Mouse (Mus musculus) G1E (cell line): ENCODE results near the gene Gkn1. TPM values are rescaled to one million over a fixed set of nuclear protein-coding genes. Genes with fewer than 3 reads are reported as not detected.

ENCODE experiments used
- ATAC-seq: 2 replicates; pipeline ENCODE4 v1.8.0; 2016; ENCODE audit warnings: mild to moderate bottlenecking; ENCODE audit not compliant: insufficient number of reproducible peaks, poor library complexity, low FRiP score, severe bottlenecking; ENCODE audit errors: extremely low read depth
- DNase-seq: peaks from one replicate; pipeline ENCODE4 v3.0.0; 2012; ENCODE audit warnings: low spot score
- H3K27me3 ChIP-seq: 2 replicates; pipeline ENCODE4 v1.6.1; 2012; ENCODE audit warnings: mild to moderate bottlenecking, low read length, inconsistent platforms; ENCODE audit not compliant: insufficient read depth
- H3K36me3 ChIP-seq: replicated peaks from 2 replicates; pipeline ENCODE3; 2012; ENCODE audit warnings: mild to moderate bottlenecking, inconsistent platforms
- H3K4me1 ChIP-seq: 2 replicates; pipeline ENCODE4 v1.6.1; 2012; ENCODE audit warnings: low read depth, low read length, inconsistent platforms, mixed read lengths; ENCODE audit not compliant: insufficient read depth
- H3K4me3 ChIP-seq: 2 replicates; pipeline ENCODE4 v1.5.1; 2012; ENCODE audit warnings: low read depth, mild to moderate bottlenecking, inconsistent platforms, low read length, moderate library complexity, mixed read lengths
- H3K9me3 ChIP-seq: replicated peaks from 2 replicates; pipeline ENCODE4 v1.6.1; 2012; ENCODE audit warnings: inconsistent platforms
- CTCF ChIP-seq: IDR thresholded peaks from 2 replicates; pipeline ENCODE4 v1.5.1; 2012; ENCODE audit warnings: low read depth, low read length, inconsistent platforms, mixed read lengths
- GATA1 ChIP-seq: IDR thresholded peaks from 2 replicates; pipeline ENCODE4 v1.6.1; 2012; ENCODE audit warnings: borderline replicate concordance, low read length, inconsistent platforms, mixed read lengths
- GATA2 ChIP-seq: IDR thresholded peaks from 2 replicates; pipeline ENCODE4 v1.6.1; 2012; ENCODE audit warnings: low read depth, low read length, inconsistent platforms, borderline replicate concordance
- POLR2AphosphoS5 ChIP-seq: IDR thresholded peaks from 2 replicates; pipeline ENCODE4 v1.6.1; 2012; ENCODE audit warnings: low read depth, low read length, inconsistent platforms; ENCODE audit not compliant: insufficient replicate concordance
- TAL1 ChIP-seq: conservative IDR thresholded peaks from 2 replicates; pipeline ENCODE4 v1.6.1; 2012; ENCODE audit warnings: low read depth, low read length, inconsistent platforms, mixed read lengths
- polyA plus RNA-seq: library from polyadenylated mRNA; stranded (reverse); fragments of >175 nt; gene quantifications from 2 replicates; pipeline ENCODE4 v1.2.3, GENCODE M21; 2012
- total RNA-seq, 2 experiments: library from RNA; stranded (forward) in 1 of 2; stranded (reverse) in 1 of 2; fragments of 200-1000 nt in 1 of 2; fragments of >200 nt in 1 of 2; fragmentation: Nextera tagmentation in 1 of 2; gene quantifications; 2 replicates each; pipeline ENCODE4 v1.2.3; 2014 to 2017

Gene Gkn1
- total and polyA plus RNA-seq, 3 experiments, result not detected

DNA sequence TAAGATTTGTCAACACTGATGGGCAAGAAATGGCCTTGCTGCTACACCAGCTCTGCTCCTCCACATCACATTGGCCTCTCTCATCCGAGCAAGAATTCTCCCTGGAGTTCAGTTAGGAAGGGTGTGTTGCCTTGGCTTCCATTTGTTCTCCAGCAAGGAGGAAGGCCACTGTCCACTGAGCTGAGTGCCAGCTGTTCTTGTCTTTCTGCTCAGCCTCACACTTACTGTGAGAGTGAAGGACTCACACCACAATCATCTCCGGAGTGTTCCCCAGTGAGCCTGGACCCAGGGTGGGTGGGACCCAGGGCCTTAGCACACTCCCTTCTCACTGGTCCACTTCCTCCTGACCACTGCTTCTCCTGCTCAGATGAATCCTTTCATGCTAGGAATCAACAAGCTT is 23.8 kb downstream of the Gkn1 start:
- no peak for DNase-seq
- TF ChIP-seq CTCF (no peak), POLR2AphosphoS5 (no peak), GATA2 (no peak), GATA1 (no peak)
- H3K36me3 ChIP-seq, result no peaks in the 10 kb centered on the region

DNA sequence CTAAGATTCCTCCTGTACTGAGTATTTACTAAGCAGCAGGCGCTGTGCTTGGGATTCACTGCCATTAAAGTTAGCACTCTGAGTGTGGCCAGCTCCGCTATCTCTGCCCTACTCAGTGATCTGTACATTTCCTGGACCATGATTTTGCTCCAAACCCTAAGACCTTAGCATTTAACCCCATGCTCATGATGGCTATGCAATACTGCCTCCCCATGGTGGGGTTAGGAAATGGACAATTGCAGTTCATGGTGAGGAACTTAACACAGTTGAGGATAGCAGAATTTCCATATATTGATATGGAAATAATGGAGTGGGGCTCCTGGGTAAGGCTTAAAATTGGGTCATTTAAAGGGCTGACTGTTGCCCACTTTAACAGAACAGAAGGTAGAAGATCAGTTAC is 27.4 kb downstream of the Gkn1 start:
- H3K4me3 ChIP-seq, result no peak overlapping the region
- H3K4me1 ChIP-seq, result no peaks in the 10 kb centered on the region
- H3K36me3 ChIP-seq, result no peaks in the 10 kb centered on the region
- DNase-seq (no peak), ATAC-seq (no peak)
- TF ChIP-seq TAL1 (no peak), GATA2 (no peak), GATA1 (no peak), POLR2AphosphoS5 (no peak), CTCF (no peak)
- H3K27me3 ChIP-seq, result peaks cover 7% of the 10 kb centered on the region
- H3K9me3 ChIP-seq, result no peaks in the 10 kb centered on the region

More for the DNA sequence above, 23.8 kb downstream of the Gkn1 start:
- Histone ChIP-seq H3K27me3 (peaks cover 13% of the 10 kb centered on the region), H3K9me3 (no peaks in the 10 kb centered on the region), H3K4me3 (no peak overlapping the region), H3K4me1 (no peaks in the 10 kb centered on the region)
- no peak for ATAC-seq

DNA sequence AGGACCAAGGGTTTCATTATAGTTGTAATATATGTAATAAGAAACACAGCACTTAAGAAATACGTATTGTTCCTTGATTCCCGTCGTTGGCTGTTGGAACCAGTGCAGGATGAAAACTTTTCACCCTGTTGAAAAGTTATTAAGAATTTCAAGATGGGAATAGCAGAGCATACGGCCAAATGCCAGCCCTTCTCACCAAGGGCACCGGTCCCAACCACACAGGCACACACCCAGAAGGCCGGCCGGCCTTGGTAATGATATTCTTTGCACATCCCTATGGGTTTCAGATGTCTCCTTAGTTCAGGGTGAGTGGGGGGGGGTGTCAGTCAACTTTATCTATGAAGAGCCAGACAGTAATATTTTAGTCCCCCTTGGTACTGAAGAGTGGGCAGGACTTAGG is 32.1 kb downstream of the Gkn1 start:
- TF ChIP-seq GATA1, result no peak
- no peak for TF ChIP-seq TAL1
- TF ChIP-seq CTCF, result no peak
- TF ChIP-seq POLR2AphosphoS5, result no peak
- TF ChIP-seq GATA2, result no peak
- H3K9me3 ChIP-seq, result no peaks in the 10 kb centered on the region
- peaks cover 8% of the 10 kb centered on the region for H3K27me3 ChIP-seq
- no peaks in the 10 kb centered on the region for H3K36me3 ChIP-seq
- DNase-seq, result no peak
- H3K4me3 ChIP-seq, result no peak overlapping the region
- no peaks in the 10 kb centered on the region for H3K4me1 ChIP-seq
- ATAC-seq, result no peak

DNA sequence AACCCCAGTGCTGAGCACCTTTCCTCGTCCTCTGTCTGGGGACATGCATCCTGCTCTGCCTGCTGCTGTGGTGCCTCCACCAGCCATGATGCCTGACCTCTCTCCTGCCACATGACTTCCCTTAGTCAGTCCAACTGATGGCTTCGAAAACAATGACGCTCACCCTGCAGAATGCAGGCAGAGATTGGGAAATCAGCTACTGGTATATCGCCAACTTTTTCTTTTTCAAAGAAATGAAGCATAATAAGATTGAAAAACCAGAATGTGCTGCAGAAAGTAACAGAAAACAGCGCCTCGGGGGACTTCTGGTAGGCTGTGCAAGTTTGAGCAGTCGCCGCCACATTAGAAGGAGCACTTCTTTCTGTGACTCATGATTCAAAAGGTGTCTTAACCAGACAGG is 33.8 kb downstream of the Gkn1 start:
- no peak for DNase-seq

DNA sequence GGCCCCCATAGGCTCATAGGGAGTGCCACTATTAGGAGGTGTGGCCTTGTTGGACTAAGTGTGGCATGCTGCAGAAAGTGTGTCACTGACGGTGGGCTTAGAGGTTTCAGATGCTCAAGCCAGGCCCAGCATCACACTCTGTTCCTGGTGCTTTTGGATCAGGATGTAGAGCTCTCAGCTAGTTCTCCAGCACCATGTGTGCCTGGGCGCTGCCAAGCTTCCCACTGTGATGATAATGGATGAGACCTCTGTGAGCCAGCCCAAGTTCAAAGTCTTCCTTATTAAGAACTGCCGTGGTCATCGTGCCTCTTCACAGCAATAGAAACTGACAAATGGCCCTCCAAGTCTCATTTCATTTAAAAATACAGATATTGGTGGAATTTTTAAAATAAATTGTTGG is 38.0 kb downstream of the Gkn1 start:
- no peak for TF ChIP-seq GATA1
- TF ChIP-seq TAL1, result no peak
- TF ChIP-seq POLR2AphosphoS5, result no peak
- no peak for TF ChIP-seq GATA2
- TF ChIP-seq CTCF, result no peak
- Histone ChIP-seq H3K27me3 (peaks cover 13% of the 10 kb centered on the region), H3K9me3 (no peaks in the 10 kb centered on the region), H3K4me1 (no peaks in the 10 kb centered on the region), H3K36me3 (no peaks in the 10 kb centered on the region), H3K4me3 (no peak overlapping the region)
- DNase-seq, result no peak
- no peak for ATAC-seq

More for the DNA sequence above, 33.8 kb downstream of the Gkn1 start:
- TF ChIP-seq CTCF (no peak), TAL1 (no peak), POLR2AphosphoS5 (no peak), GATA1 (no peak), GATA2 (no peak)
- peaks cover 5% of the 10 kb centered on the region for H3K27me3 ChIP-seq
- no peaks in the 10 kb centered on the region for H3K9me3 ChIP-seq
- no peaks in the 10 kb centered on the region for H3K4me1 ChIP-seq
- H3K4me3 ChIP-seq, result no peak overlapping the region
- no peak for ATAC-seq
- no peaks in the 10 kb centered on the region for H3K36me3 ChIP-seq

DNA sequence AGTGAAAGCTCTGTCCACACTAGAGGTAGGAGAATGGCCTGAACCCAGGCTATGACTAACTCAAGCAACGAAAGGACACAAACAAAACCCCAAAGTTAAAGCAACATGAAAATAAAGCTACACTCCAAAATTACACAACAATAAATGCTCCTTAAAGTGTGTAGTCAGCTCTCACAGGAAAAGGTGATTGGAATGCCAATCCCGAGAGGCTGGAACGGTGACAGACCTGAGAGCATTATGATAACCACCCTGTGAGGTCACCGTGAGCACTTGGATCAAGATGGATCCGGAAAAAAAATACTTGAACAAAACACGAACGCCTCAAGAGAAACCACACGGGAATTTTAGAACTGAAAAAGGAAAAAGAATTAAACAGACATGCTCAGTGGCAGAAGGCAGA is 46.3 kb downstream of the Gkn1 start:
- no peak for DNase-seq

DNA sequence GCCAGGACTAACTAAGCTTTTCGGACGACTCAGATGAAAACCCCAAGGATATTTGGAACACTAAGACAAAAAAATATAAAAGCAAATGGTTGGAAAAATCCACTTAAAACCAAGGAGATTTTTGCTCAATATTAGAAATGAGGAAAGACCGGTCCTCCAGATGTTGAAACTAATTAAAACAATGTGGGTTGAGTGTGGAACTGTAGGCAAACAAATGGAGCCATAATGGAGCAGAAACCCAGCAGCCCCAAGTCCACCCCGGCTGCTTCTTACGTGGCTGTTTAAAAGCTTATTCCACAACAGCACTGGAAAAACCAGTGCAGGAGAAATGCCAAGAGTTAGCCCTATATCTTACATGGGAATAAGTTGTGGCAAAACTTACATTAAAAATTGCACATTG is 48.0 kb downstream of the Gkn1 start:
- no peaks in the 10 kb centered on the region for H3K9me3 ChIP-seq
- no peak for DNase-seq
- H3K27me3 ChIP-seq, result peaks cover 19% of the 10 kb centered on the region
- no peak for TF ChIP-seq TAL1
- TF ChIP-seq CTCF, result no peak
- TF ChIP-seq POLR2AphosphoS5, result no peak
- no peak for TF ChIP-seq GATA2
- no peak for TF ChIP-seq GATA1
- no peaks in the 10 kb centered on the region for H3K36me3 ChIP-seq
- no peak for ATAC-seq
- no peaks in the 10 kb centered on the region for H3K4me1 ChIP-seq
- H3K4me3 ChIP-seq, result no peak overlapping the region

More for the DNA sequence above, 46.3 kb downstream of the Gkn1 start:
- Histone ChIP-seq H3K4me3 (no peak overlapping the region), H3K36me3 (no peaks in the 10 kb centered on the region), H3K4me1 (no peaks in the 10 kb centered on the region), H3K9me3 (no peaks in the 10 kb centered on the region), H3K27me3 (peaks cover 14% of the 10 kb centered on the region)
- TF ChIP-seq POLR2AphosphoS5 (no peak), GATA1 (no peak), GATA2 (no peak), CTCF (no peak), TAL1 (no peak)
- ATAC-seq, result no peak
